Mouse (Mus musculus): Measurements from ENCODE around the gene Nptxr. TPM values are rescaled to one million over a fixed set of nuclear protein-coding genes. Genes with fewer than 3 reads are reported as not detected.

Nptxr gene
- total RNA-seq, 2 experiments from 2014 or later: 800 to 830 TPM

DNA sequence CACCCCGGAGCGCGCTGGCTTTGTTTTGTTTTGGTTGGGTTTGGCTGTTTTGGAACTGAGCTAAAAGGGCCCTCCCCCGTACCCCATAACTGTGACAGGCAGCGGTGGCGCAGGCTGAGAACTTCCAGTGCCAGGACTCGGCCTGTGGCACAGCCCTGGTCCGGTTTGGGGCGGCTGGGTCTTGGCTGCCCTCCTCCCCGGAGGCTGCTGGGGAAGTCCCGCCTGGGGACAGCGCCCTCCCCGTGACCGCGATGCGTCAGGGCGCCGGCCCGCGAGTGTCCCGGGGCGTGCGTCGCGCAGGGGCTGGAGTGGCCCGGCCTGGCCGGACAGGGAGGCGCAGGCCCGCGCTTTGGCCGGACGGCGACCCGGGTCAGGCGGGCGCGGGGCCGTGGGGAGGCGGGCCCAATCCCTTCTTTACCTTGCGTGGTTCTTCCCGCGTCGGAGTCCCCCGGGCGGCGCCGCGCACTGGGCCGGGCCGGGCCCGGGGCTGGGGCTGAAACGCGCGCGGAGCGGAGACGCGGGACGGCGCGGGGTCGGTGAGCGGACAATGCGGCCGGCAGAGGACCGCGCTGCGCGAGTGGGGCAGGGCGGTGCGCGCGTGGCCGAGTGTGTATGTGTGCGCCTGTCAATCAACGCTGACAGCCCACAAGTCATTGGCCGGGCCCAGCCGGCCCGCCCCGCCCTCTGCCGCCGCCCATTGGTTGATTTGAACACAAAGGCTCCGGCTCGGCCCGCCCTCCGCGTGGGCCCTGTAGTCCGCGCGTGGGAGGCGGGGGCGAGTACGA lies 62.5 kb downstream of the Nptxr start, which contains the start of gene Sun2:
TSS of gene Sun2 (minus strand) at position 616 of the 785 bp plus-strand sequence.
- intact Hi-C loops (cut with DNase I): no loop called here

DNA sequence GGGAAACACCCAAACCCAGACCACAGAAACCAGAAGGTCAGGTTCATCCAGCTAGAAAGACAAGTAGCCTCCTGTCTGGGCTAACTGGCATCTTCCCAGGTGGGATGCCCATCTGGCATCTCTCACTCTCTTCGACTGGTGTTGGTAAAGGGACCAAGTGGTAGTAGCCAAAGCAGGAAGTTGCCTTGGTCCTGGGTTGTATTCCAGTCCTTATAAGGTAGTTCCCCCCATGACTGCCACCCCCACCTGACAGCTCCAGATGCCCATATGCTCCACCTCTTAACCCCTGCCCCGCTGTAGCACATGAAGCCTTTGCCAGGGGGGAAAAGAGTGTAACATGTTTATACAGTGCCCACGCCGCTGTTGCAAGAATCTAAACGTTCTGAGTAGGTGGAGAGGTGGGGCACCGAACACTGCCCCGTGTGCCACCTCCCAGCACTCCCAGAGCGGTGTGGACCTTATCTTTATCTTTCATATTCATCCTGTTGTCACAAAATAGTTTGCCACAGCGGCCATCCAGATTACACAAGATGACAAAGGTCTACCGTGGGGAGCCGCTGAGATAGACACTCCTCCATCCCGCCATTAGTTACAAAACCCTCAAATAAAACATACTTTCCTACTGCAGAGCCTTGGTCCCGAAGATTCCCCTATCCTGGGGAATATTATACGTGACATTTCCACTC lies 63.2 kb downstream of the Nptxr start:
- intact Hi-C loops (cut with DNase I): no loop called here
- DNase-seq (ENCODE audit: low spot score in 2 of 2): no peak

More for the DNA sequence above, 62.5 kb downstream of the Nptxr start, which contains the start of gene Sun2:
- peak; percentile 90 to 93 for DNase-seq (ENCODE audit: low spot score in 2 of 2)

- intact Hi-C loops (cut with DNase I): no loop called here
- no peak for DNase-seq (ENCODE audit: low spot score in 2 of 2)
Measured at GRCm38 (mm10) chr15:79740739-79741138, 63.8 kb downstream of the Nptxr start.

Other genes with a start within 250 kb of the Nptxr start
- 1 to 10 TPM; 1.3 to 1.4 TPM for gene Dmc1, start 199.7 kb downstream of the Nptxr start, total RNA-seq (2021)
- 10 to 100 TPM in 1 of 2 experiments, 1 to 10 TPM in 1; 8.0 to 13.2 TPM for gene Fam227a, start 145.8 kb downstream of the Nptxr start, total RNA-seq (2021)
- gene Cby1, start 145.6 kb downstream of the Nptxr start, total RNA-seq (2021): 10 to 100 TPM; 43.5 to 56.1 TPM
- gene Tomm22, start 133.9 kb downstream of the Nptxr start, total RNA-seq (2021): 10 to 100 TPM; 90.7 to 100.0 TPM
- gene Josd1, start 116.8 kb downstream of the Nptxr start, total RNA-seq (2021): 10 to 100 TPM; 64.0 to 69.3 TPM
- gene Gtpbp1, start 113.9 kb downstream of the Nptxr start, total RNA-seq (2021): 10 to 100 TPM; 45.1 to 47.1 TPM
- gene Sun2, start 62.2 kb downstream of the Nptxr start, total RNA-seq (2021): 10 to 100 TPM; 43.2 to 47.5 TPM
- gene Dnal4, start 26.9 kb downstream of the Nptxr start, total RNA-seq (2021): 10 to 100 TPM; 50.7 to 51.3 TPM
- gene Npcd, start 29.5 kb upstream of the Nptxr start, total RNA-seq (2021): 10 to 100 TPM; 17.3 to 19.1 TPM
- gene Cbx6, start 29.9 kb upstream of the Nptxr start, total RNA-seq (2021): 100 to 1,000 TPM; 412 to 417 TPM
- 1 to 10 TPM; 4.9 to 5.1 TPM for gene Apobec3, start 86.9 kb upstream of the Nptxr start, total RNA-seq (2021)
- 10 to 100 TPM; 40.5 to 46.5 TPM for gene Cbx7, start 166.4 kb upstream of the Nptxr start, total RNA-seq (2021)
- gene Pdgfb, start 210.2 kb upstream of the Nptxr start, total RNA-seq (2021): 10 to 100 TPM; 31.3 to 32.4 TPM

Measured in left cerebral cortex, postnatal 36 days (tissue).